Mouse (Mus musculus) lung, embryonic 14.5 days (tissue): ENCODE results near the gene Farsa. TPM values are rescaled to one million over a fixed set of nuclear protein-coding genes. Genes with fewer than 3 reads are reported as not detected.

ENCODE experiments used
- ATAC-seq: fragments of 200-750 bp; cut with Nextera tagmentation; 2 replicates; pipeline ENCODE4 v1.8.0; 2017; ENCODE audit warnings: mild to moderate bottlenecking, moderate TSS enrichment, moderate library complexity; ENCODE audit not compliant: insufficient read depth
- DNase-seq: peaks from one replicate; pipeline ENCODE4 v3.0.0-alpha.2; 2015
- H3K27ac ChIP-seq: fragments of 300-500 bp; sonication (generic); 2 replicates; pipeline ENCODE4 v1.5.1; 2014; ENCODE audit warnings: low read depth, mild to moderate bottlenecking, moderate library complexity
- H3K27me3 ChIP-seq: fragments of 300-500 bp; sonication (generic); 2 replicates; pipeline ENCODE4 v1.6.1; 2014; ENCODE audit warnings: low read length, control low read depth; ENCODE audit not compliant: insufficient read depth
- H3K36me3 ChIP-seq: fragments of 300-500 bp; sonication (generic); 2 replicates; pipeline ENCODE4 v1.6.1; 2014; ENCODE audit warnings: control low read depth; ENCODE audit not compliant: insufficient read depth
- H3K4me1 ChIP-seq: fragments of 300-500 bp; sonication (generic); 2 replicates; pipeline ENCODE4 v1.6.1; 2014; ENCODE audit warnings: antibody characterized with exemption, control low read depth; ENCODE audit not compliant: insufficient read depth
- H3K4me2 ChIP-seq: fragments of 300-500 bp; sonication (generic); 2 replicates; pipeline ENCODE4 v1.6.1; 2014; ENCODE audit warnings: mild to moderate bottlenecking
- H3K4me3 ChIP-seq: fragments of 300-500 bp; sonication (generic); 2 replicates; pipeline ENCODE4 v1.5.1; 2014; ENCODE audit warnings: low read depth, low read length
- H3K9ac ChIP-seq: fragments of 300-500 bp; sonication (generic); 2 replicates; pipeline ENCODE4 v1.6.1; 2014
- H3K9me3 ChIP-seq: fragments of 300-500 bp; sonication (generic); 2 replicates; pipeline ENCODE4 v1.6.1; 2016; ENCODE audit warnings: low read depth, low read length, control low read depth
- CTCF ChIP-seq: IDR thresholded peaks from 2 replicates; pipeline ENCODE4 v1.5.1; 2016; ENCODE audit warnings: antibody characterized with exemption, low read depth
- WGBS: fragments of 180-500 bp; shearing (Covaris S2); extraction: QIAGEN DNeasy Blood & Tissue Kit; methylation state at CpG from one replicate; pipeline ENCODE4 v1.1.7; 2014; 5-methylcytosine and 5-hydroxymethylcytosine counted together
- polyA plus RNA-seq: library from polyadenylated mRNA; unstranded; fragments of >200 nt; fragmentation: Nextera tagmentation; extraction: Ambion mirVana; gene quantifications from 2 replicates; pipeline ENCODE4 v1.2.1, GENCODE M21; 2014

Gene Farsa
- polyA plus RNA-seq, 1 experiment from 2014 or later = 103 TPM

DNA sequence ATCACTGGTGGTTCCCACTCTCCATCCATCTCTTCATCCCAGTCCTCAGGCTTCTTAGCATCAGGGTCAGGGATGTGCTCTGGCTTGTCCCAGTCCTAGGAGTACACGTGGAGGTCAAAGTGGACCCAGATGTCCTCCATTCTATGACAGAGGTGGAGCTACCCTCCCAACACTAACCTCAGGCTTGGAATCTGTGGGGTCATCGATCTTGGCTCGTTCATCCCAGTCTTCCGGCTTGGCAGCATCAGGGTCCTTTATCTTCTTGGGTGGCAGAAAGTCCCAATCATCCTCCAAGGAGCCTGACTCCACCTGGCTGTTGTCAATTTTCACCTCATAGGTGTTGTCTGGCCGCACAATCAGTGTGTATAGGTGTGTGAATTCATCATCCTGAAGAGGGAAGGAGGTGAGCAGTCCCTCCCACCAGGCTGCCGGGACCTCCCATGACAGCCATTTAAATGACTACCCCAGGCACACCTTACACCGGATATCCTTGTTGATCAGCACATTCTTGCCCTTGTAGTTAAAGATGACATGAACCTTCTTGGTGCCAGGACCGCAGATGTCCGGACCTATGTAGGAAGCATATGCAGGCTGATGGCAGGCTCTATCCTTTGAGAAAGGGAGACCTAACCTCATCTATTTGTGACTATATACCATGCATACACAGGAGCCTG lies 12.3 kb upstream of the Farsa start:
- DNase-seq (no peak), ATAC-seq (no peak)
- no peaks in the 10 kb centered on the region for H3K9me3 ChIP-seq
- no peak for TF ChIP-seq CTCF
- no peak overlapping the region; the same call in 1 of the 2 replicates for H3K27ac ChIP-seq
- no peaks in the 10 kb centered on the region for H3K27me3 ChIP-seq
- H3K4me2 ChIP-seq = peak overlapping the region; percentile 87
- peak overlapping the region; percentile 97 for H3K4me3 ChIP-seq
- peak overlapping the region; percentile 98 for H3K9ac ChIP-seq
- H3K4me1 ChIP-seq = peaks cover 12% of the 10 kb centered on the region
- 73% methylated on average over 9 of the region's 9 CpGs for WGBS
- peaks cover 51% of the 10 kb centered on the region for H3K36me3 ChIP-seq

GRCm38 (mm10) chr8:84845355-84846093 lies 11.3 kb upstream of the Farsa start:
- no peak for ATAC-seq
- Histone ChIP-seq H3K27ac (peak overlapping the region; percentile 84), H3K9ac (peak overlapping the region; percentile 98), H3K27me3 (no peaks in the 10 kb centered on the region), H3K36me3 (peaks cover 51% of the 10 kb centered on the region), H3K9me3 (no peaks in the 10 kb centered on the region), H3K4me3 (peak overlapping the region; percentile 97), H3K4me2 (peak overlapping the region; percentile 87), H3K4me1 (peaks cover 12% of the 10 kb centered on the region)
- peak; percentile 65 for DNase-seq
- TF ChIP-seq CTCF = peak; percentile 63
- 10% methylated on average over 12 of the region's 12 CpGs for WGBS

DNA sequence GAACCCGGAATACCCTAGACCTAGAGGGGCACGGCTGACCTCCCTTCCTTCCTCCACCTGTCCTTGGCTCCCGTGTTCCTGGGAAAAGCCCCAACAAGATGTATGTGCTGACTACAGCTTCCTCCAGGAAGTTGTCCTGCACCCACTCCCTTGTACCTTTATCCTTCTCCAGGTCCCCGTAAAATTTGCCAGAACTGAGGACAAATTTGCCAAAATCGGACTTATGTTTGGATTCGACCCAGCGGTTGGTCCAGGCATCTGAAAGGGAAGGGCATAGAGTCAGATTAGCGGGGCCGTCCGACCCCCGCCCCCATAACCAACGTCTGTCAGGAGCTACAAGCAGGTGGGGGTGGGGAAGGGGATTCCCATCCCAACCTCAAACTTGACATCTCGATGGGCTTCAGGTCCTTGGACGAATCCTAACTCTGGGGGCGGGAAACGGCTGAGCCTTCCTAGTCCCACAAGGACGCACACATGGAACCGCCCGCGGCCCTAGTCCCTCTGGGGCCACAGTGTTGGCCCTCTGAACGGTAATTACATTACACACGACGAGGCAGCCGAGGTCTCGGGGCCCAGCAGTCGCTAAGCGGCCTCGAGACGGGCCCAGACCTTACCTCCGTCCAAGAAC lies 10.6 kb upstream of the Farsa start:
- no peak for TF ChIP-seq CTCF
- Histone ChIP-seq H3K36me3 (peaks cover 48% of the 10 kb centered on the region), H3K27ac (peak overlapping the region; percentile 84), H3K4me2 (peak overlapping the region; percentile 87), H3K9me3 (no peaks in the 10 kb centered on the region), H3K4me1 (peaks cover 12% of the 10 kb centered on the region), H3K4me3 (peak overlapping the region; percentile 97), H3K27me3 (no peaks in the 10 kb centered on the region), H3K9ac (peak overlapping the region; percentile 98)
- WGBS = under 1% methylated on average over 30 of the region's 30 CpGs
- DNase-seq (no peak), ATAC-seq (peak; percentile 9; the same call in 1 of the 2 replicates)

GRCm38 (mm10) chr8:84846722-84847572 lies 9.8 kb upstream of the Farsa start, which contains the start of gene Calr:
Calr (minus strand) TSS chr8:84846934.
- Histone ChIP-seq H3K4me2 (peak within 1 kb of the TSS; percentile 88), H3K4me1 (peaks cover 12% of the 10 kb centered on the region), H3K36me3 (peaks cover 41% of the 10 kb centered on the region), H3K9me3 (no peaks in the 10 kb centered on the region), H3K4me3 (peak within 1 kb of the TSS; percentile 97), H3K27ac (peak within 1 kb of the TSS; percentile 88), H3K9ac (peak within 1 kb of the TSS; percentile 98), H3K27me3 (no peaks in the 10 kb centered on the region)
- peak; percentile 53 for TF ChIP-seq CTCF
- WGBS = under 1% methylated on average over 55 of the region's 55 CpGs
- peak; percentile 100 for DNase-seq
- ATAC-seq = peak; percentile 99

DNA sequence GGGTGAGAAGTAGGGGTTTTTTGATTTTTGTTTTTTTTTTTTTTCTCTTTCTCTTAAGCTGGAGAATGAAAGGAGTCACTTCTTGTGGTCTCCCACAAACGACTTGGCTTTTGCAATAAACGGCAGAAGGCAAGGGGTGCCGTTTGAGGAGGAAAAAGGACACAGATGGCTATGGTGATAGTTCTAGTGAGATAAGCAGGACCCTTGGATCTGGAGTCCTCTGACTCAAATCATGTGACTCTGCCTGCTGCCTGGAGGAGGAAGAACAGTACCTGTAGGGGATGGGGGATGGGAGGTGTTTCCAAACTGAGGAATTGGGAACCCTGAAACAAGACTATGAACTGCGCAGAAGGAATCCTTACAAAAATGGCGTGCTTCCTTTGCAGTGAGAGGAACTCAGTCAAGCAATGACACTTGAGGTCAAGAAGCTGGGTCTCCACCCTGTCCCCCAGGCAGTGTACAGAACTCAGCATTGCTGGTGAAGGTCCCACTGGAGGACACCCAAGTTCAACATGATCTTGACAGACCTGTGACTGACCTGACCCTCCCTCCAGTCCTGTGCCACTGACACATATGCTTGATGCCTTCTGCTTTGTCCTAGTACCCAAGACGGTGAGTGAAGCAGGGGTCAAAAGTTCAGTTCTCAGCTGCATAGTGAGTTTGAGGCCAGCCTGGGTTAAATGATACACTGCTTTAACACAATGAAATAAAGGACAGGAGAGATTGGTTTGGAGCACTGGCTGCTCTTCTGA lies 8.9 kb upstream of the Farsa start:
- TF ChIP-seq CTCF = no peak
- H3K4me3 ChIP-seq = peak overlapping the region; percentile 97
- H3K4me2 ChIP-seq = peak overlapping the region; percentile 88
- no peaks in the 10 kb centered on the region for H3K9me3 ChIP-seq
- WGBS = 39% methylated on average over 6 of the region's 6 CpGs
- peaks cover 32% of the 10 kb centered on the region for H3K36me3 ChIP-seq
- H3K4me1 ChIP-seq = peaks cover 12% of the 10 kb centered on the region
- DNase-seq = peak; percentile 15
- no peak for ATAC-seq
- H3K9ac ChIP-seq = peak overlapping the region; percentile 73
- no peaks in the 10 kb centered on the region for H3K27me3 ChIP-seq
- H3K27ac ChIP-seq = peak overlapping the region; percentile 88

DNA sequence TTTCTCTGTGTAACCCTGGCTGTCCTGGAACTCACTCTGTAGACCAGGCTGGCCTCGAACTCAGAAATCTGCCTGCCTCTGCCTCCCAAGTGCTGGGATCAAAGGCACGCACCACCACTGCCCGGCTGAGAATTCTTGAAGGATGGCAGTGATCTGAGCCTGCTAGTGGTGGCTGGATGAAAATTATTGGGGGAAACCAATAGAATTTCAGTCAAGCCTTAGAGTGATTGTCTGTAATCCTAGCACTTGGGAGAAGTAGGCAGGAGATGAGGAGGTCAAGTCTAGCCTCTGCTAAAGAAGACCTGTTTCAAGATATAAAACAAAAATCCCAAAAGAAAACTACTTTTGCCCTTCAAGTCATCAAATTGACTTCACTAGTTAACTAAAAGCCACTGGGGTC lies 355 bp upstream of the Farsa start:
- H3K4me2 ChIP-seq = peak overlapping the region; percentile 7; the same call in 1 of the 2 replicates
- DNase-seq (no peak), ATAC-seq (peak; percentile 16; the same call in 1 of the 2 replicates)
- TF ChIP-seq CTCF = no peak
- H3K27me3 ChIP-seq = no peaks in the 10 kb centered on the region
- H3K27ac ChIP-seq = no peak overlapping the region
- 83% methylated on average over 3 of the region's 3 CpGs for WGBS
- H3K4me1 ChIP-seq = 0 out of 2 replicates have a peak, but pooled peaks cover 8% of the 10 kb centered on the region
- H3K4me3 ChIP-seq = no peak overlapping the region; the same call in 1 of the 2 replicates
- H3K36me3 ChIP-seq = peaks cover 27% of the 10 kb centered on the region
- H3K9ac ChIP-seq = no peak overlapping the region
- H3K9me3 ChIP-seq = no peaks in the 10 kb centered on the region
